Mouse (Mus musculus): Measurements from ENCODE around the gene Srxn1.

DNA sequence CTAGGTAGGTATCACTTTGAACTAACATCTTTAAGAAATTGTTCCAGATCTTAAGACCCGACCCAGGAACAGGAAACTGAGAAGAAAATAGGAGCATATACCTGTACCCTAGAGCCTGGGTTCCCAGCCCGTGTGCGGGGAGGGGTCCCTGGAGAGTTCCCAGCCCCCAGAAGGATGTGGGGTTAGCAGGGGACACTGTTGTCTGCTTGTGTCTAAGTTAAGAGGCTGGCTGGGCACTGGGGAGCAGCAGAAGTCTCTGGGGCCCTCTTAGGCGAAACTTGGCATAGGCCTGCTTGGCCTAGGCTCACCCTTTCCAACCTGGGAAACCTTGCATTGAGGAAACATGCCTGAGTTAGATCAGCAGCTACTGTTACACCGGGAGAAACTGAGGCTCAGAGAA, 39.2 kb downstream of the Srxn1 start:
- TF ChIP-seq GATA1 (IDR thresholded peaks at IDR 0.05; ENCODE audit: borderline replicate concordance, low read length) (no peak), FLI1 (IDR thresholded peaks at IDR 0.05; ENCODE audit: low read length) (no peak)
